Mouse (Mus musculus) spleen, postnatal 14 days (tissue): ENCODE measurements at regions not wholly inside any gene's neighbourhood (a gene's known extent, or its start where the extent isn't known, plus 50 kb on each side); places are given as distances from the start of the nearest gene placed in this dataset.

Source experiments
- DNase-seq, 2 experiments: peaks; one replicate each; pipeline ENCODE4 v3.0.0; 2021 to 2022; ENCODE audit warnings: low spot score in 2 of 2

GRCm38 (mm10) chr2:170258367-170258766 is 110.5 kb upstream of the Zfp217 start:
- DNase-seq = no peak

GRCm38 (mm10) chr2:170257671-170258235 is 109.8 kb upstream of the Zfp217 start:
- DNase-seq = no peak

GRCm38 (mm10) chr2:170255997-170256396 is 108.1 kb upstream of the Zfp217 start:
- DNase-seq = no peak

GRCm38 (mm10) chr2:170255533-170255932 is 107.6 kb upstream of the Zfp217 start:
- DNase-seq = no peak

GRCm38 (mm10) chr2:170253681-170254440 is 106.0 kb upstream of the Zfp217 start:
- no peak for DNase-seq

- peak; percentile 45 to 60 for DNase-seq
These were observed 104.5 kb upstream of the Zfp217 start for GRCm38 (mm10) chr2:170252255-170253034.

GRCm38 (mm10) chr2:170250680-170251079 is 102.8 kb upstream of the Zfp217 start:
- DNase-seq = no peak

- no peak for DNase-seq
These were observed 100.0 kb upstream of the Zfp217 start for GRCm38 (mm10) chr2:170247702-170248445.

- no peak for DNase-seq
These were observed 97.9 kb upstream of the Zfp217 start for GRCm38 (mm10) chr2:170245637-170246341.

GRCm38 (mm10) chr2:170244108-170244507 is 96.2 kb upstream of the Zfp217 start:
- DNase-seq = no peak

- no peak for DNase-seq
These were observed 90.1 kb upstream of the Zfp217 start for GRCm38 (mm10) chr2:170237959-170238358.

- no peak for DNase-seq
These were observed 85.5 kb upstream of the Zfp217 start for GRCm38 (mm10) chr2:170233426-170233825.

- DNase-seq = no peak
These were observed 81.7 kb upstream of the Zfp217 start for GRCm38 (mm10) chr2:170229461-170230080.

- DNase-seq = no peak
These were observed 80.6 kb upstream of the Zfp217 start for GRCm38 (mm10) chr2:170228318-170228994.

GRCm38 (mm10) chr2:170223872-170224271 is 76.0 kb upstream of the Zfp217 start:
- DNase-seq = no peak

- no peak for DNase-seq
These were observed 74.9 kb upstream of the Zfp217 start for GRCm38 (mm10) chr2:170222819-170223218.

- no peak for DNase-seq
These were observed 74.2 kb upstream of the Zfp217 start for GRCm38 (mm10) chr2:170221994-170222535.

- peak in 1 of 2 experiments; percentile 28 for DNase-seq
These were observed 73.0 kb upstream of the Zfp217 start for GRCm38 (mm10) chr2:170220871-170221369.

- DNase-seq = no peak
These were observed 72.5 kb upstream of the Zfp217 start for GRCm38 (mm10) chr2:170220443-170220842.
